Comparison of ENCODE assay signal across 8 mouse cellular contexts in the genomic region with DNA sequence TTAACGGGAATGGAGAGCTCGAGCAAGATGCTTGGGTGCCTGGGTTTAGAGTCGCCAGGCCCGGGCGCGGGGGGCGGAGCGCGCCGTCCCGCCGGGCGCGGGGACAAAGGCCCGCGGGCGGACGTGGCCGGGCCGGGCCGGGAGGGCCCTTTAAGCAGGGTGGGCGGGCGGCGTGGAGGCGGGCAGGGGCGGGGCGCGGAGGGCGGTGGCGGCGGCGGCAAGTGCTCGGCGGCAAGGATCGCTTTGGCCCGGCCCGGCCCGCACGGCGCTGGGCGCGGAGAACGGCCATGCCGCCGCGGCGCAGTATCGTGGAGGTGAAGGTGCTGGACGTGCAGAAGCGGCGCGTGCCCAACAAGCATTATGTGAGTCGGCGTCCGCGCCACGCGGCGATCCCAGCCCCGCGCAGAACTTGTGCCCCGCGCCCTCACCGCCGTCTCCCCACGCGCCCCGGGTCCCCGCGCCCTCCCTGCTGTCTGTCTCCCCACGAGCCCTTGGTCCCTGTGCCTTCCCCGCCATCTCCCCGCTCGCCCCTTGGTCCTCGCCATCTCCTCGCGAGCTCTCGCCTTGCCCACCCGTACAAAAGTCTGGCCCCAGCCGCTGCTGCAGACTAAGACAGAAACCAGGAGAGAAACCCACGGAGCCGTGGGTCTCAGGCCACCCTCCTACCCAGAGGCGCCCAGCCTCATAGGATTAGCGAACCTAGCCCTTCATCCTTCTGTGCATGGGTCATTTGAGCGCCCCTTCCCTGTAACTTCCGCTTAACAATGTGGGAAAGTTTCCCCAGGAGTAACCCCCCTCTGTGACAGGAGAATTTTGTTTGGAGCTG. TPM values are rescaled to one million over a fixed set of nuclear protein-coding genes. Genes with fewer than 3 reads are reported as not detected.
DNase-seq lines count a peak whose midpoint lies in the region; ATAC-seq and TF ChIP-seq lines count a peak whose summit lies in the region.

TSS of gene Sh3pxd2b (plus strand) at position 214 of the 826 bp plus-strand sequence.

- H3K79me2 ChIP-seq in myocyte (ENCODE audit: control insufficient read depth, insufficient read depth): peaks cover 50% of the 10 kb centered on the region

- peak; percentile 99 for TF ChIP-seq POLR2A in myocyte (IDR thresholded peaks at IDR 0.05; ENCODE audit: insufficient read length, low read depth)

- H3K27ac ChIP-seq in liver, embryonic 11.5 days (ENCODE audit: low read depth, low read length): peak within 1 kb of the TSS; percentile 4; the same call in 1 of the 2 replicates

- peak within 1 kb of the TSS; percentile 96 for H3ac ChIP-seq in myocyte (ENCODE audit: control insufficient read depth, insufficient read length)

- WGBS in liver, embryonic 11.5 days: 2% methylated on average over 82 of the region's 86 CpGs

- peak within 1 kb of the TSS; percentile 83 for H3K9ac ChIP-seq in liver, embryonic 11.5 days (ENCODE audit: low read depth, low read length)

- H3K4me3 ChIP-seq in liver, embryonic 11.5 days (ENCODE audit: low read depth, low read length): peak within 1 kb of the TSS; percentile 61
- peak within 1 kb of the TSS; percentile 86 for H3K4me3 ChIP-seq in myocyte

- ATAC-seq in liver, embryonic 11.5 days (replicated peaks; ENCODE audit: low FRiP score): peak; percentile 65
- ATAC-seq in erythroid progenitor cell, adult 5-6 weeks (replicated peaks; ENCODE audit: low FRiP score, poor library complexity, severe bottlenecking): no peak

- H3K4me2 ChIP-seq in liver, embryonic 11.5 days: peak within 1 kb of the TSS; percentile 79
- H3K4me2 ChIP-seq in myocyte (ENCODE audit: low read depth): peak within 1 kb of the TSS; percentile 88

- H3K36me3 ChIP-seq in liver, embryonic 11.5 days (ENCODE audit: control insufficient read depth, insufficient read depth, low read length): no peaks in the 10 kb centered on the region
- H3K36me3 ChIP-seq in myocyte (ENCODE audit: control insufficient read depth, insufficient read depth): peaks cover 22% of the 10 kb centered on the region

- intact Hi-C loops in gastrocnemius, postnatal 36 days (cut with DNase I): loop anchor here (5.0 kb wide), 1 partner anchor 99 kb away; no protein-coding TSS in a partner anchor

- no peaks in the 10 kb centered on the region for H3K9me3 ChIP-seq in liver, embryonic 11.5 days (ENCODE audit: control insufficient read depth, low read length)

- H3K27me3 ChIP-seq in liver, embryonic 11.5 days (replicated peaks; ENCODE audit: control insufficient read depth, insufficient read depth, low read length): peaks cover 16% of the 10 kb centered on the region
- no peaks in the 10 kb centered on the region for H3K27me3 ChIP-seq in myocyte (ENCODE audit: control insufficient read depth, insufficient read depth, insufficient read length)

- DNase-seq in thymus, postnatal 14 days: peak; percentile 21
- DNase-seq in thymus, postnatal 36 days: no peak
- DNase-seq in cerebellum, postnatal 14 days: peak; percentile 71 to 72
- peak; percentile 55 to 63 for DNase-seq in gastrocnemius, postnatal 36 days
- DNase-seq in kidney, adult 18-20 months: peak; percentile 64
- peak; percentile 73 for DNase-seq in liver, embryonic 11.5 days (ENCODE audit: low spot score)

- H3K4me1 ChIP-seq in liver, embryonic 11.5 days (replicated peaks; ENCODE audit: control insufficient read depth, insufficient read depth, low read length): peaks cover 9% of the 10 kb centered on the region; the same call in 1 of the 2 replicates

TF ChIP-seq in myocyte, 11 proteins besides CTCF, POLR2A, EP300 and RAD21:
- TF ChIP-seq SRF (IDR thresholded peaks at IDR 0.05; ENCODE audit: control insufficient read depth, insufficient read length, low read depth) (peak; percentile 11), TCF3 (IDR thresholded peaks at IDR 0.05; ENCODE audit: insufficient read length, low read depth) (no peak), MYOD1 (IDR thresholded peaks at IDR 0.05; ENCODE audit: control insufficient read depth in 1 of 3, insufficient read length in 2 of 3, low read depth in 2 of 3) (peak in 1 of 3 experiments; percentile 37), POLR2AphosphoS2 (IDR thresholded peaks at IDR 0.05; ENCODE audit: insufficient read length, low read depth) (peak; percentile 92), E2F4 (IDR thresholded peaks at IDR 0.05; ENCODE audit: insufficient read depth) (no peak), MYOG (IDR thresholded peaks at IDR 0.05; ENCODE audit: control insufficient read depth in 1 of 3, insufficient read depth in 1 of 3, insufficient read length in 2 of 3, low read depth in 2 of 3) (no peak)

RNA-seq across cellular contexts. Expression of gene Sh3pxd2b, which starts in this region (rescaled TPM):
- 1 to 10 TPM; 3.6 to 4.3 TPM for total RNA-seq in gastrocnemius, postnatal 36 days (2021)
- 7.4 and 8.2 TPM in 2 replicates for polyA plus RNA-seq in liver, embryonic 11.5 days (2014; fragmentation: Nextera tagmentation; extraction: Ambion mirVana)
- 22.3 TPM for polyA plus RNA-seq in myocyte (2012; fragmentation: generic; extraction: Trizol)
- total RNA-seq in erythroid progenitor cell, adult 5-6 weeks (2015; ENCODE audit: low replicate concordance): 0.72 and 2.1 TPM in 2 replicates
- total RNA-seq in erythroid progenitor cell, adult 5-6 weeks (2017; ENCODE audit: low replicate concordance): 0.26 TPM in 1 of 2 replicates, not detected in the other

Comparison
In these comparisons a context has a peak if more than half of its experiments do, and no peak if none do; other contexts are left out.
1. DNase-seq: peak in thymus, postnatal 14 days (single experiment), cerebellum, postnatal 14 days (2 of 2), gastrocnemius, postnatal 36 days (2 of 2), kidney, adult 18-20 months (single experiment) and liver, embryonic 11.5 days (single experiment); none in thymus, postnatal 36 days (0 of 2).